Mouse (Mus musculus) MEL (cell line): ENCODE data around the gene Mettl21c. TPM values are rescaled to one million over a fixed set of nuclear protein-coding genes. Genes with fewer than 3 reads are reported as not detected.

Experiments
- DNase-seq: peaks from one replicate; pipeline ENCODE4 v3.0.0; 2011; ENCODE audit warnings: low read depth, low spot score
- H3K27ac ChIP-seq: 2 replicates; pipeline ENCODE4 v1.5.1; 2012; ENCODE audit warnings: low read depth, mild to moderate bottlenecking, control low read depth, low read length, moderate library complexity; ENCODE audit not compliant: control insufficient read depth
- H3K27me3 ChIP-seq, 2 experiments: fragments of 150-350 bp in 1 of 2; sonication (generic) in 1 of 2; 2 replicates each; pipeline ENCODE4 v1.6.1; 2012; ENCODE audit warnings: low read length in 2 of 2, mild to moderate bottlenecking in 2 of 2, improper control_type of control experiment in 1 of 2, moderate library complexity in 1 of 2; ENCODE audit not compliant: insufficient read depth in 2 of 2, control insufficient read depth in 1 of 2
- H3K36me3 ChIP-seq, 2 experiments: 2 replicates each; pipeline ENCODE4 v1.6.1; 2012 to 2014; ENCODE audit warnings: low read length in 2 of 2, improper control_type of control experiment in 1 of 2, inconsistent platforms in 1 of 2, mild to moderate bottlenecking in 1 of 2; ENCODE audit not compliant: insufficient read depth in 2 of 2, control insufficient read depth in 1 of 2
- H3K4me1 ChIP-seq, 2 experiments: fragments of 150-350 bp in 1 of 2; sonication (generic) in 1 of 2; 2 replicates each; pipeline ENCODE4 v1.6.1; 2012; ENCODE audit warnings: low read length in 2 of 2, improper control_type of control experiment in 1 of 2, mild to moderate bottlenecking in 1 of 2; ENCODE audit not compliant: insufficient read depth in 2 of 2, control insufficient read depth in 1 of 2
- H3K4me3 ChIP-seq, 2 experiments: fragments of 150-350 bp in 1 of 2; sonication (generic) in 1 of 2; 2 replicates each; pipeline ENCODE4 v1.5.1; 2012; ENCODE audit warnings: low read depth in 2 of 2, low read length in 2 of 2, mild to moderate bottlenecking in 2 of 2, moderate library complexity in 2 of 2, control low read depth in 1 of 2, improper control_type of control experiment in 1 of 2; ENCODE audit not compliant: control insufficient read depth in 1 of 2, insufficient read depth in 1 of 2
- H3K79me2 ChIP-seq: 2 replicates; pipeline ENCODE4 v1.6.1; 2012; ENCODE audit warnings: mild to moderate bottlenecking, low read length, moderate library complexity; ENCODE audit not compliant: control insufficient read depth, poor library complexity, insufficient read depth
- H3K9ac ChIP-seq: 2 replicates; pipeline ENCODE4 v1.6.1; 2012; ENCODE audit warnings: low read depth, mild to moderate bottlenecking, control low read depth, low read length, moderate library complexity; ENCODE audit not compliant: control insufficient read depth, poor library complexity, severe bottlenecking
- H3K9me3 ChIP-seq: fragments of 150-350 bp; sonication (generic); replicated peaks from 2 replicates; pipeline ENCODE4 v1.6.1; 2012; ENCODE audit warnings: mild to moderate bottlenecking, low read length, improper control_type of control experiment, moderate library complexity; ENCODE audit not compliant: insufficient read depth
- BHLHE40 ChIP-seq: IDR thresholded peaks from 2 replicates; pipeline ENCODE4 v1.6.1; 2012; ENCODE audit warnings: low read depth, mild to moderate bottlenecking, inconsistent platforms, low read length, improper control_type of control experiment, borderline replicate concordance
- E2F4 ChIP-seq: IDR thresholded peaks from 2 replicates; pipeline ENCODE4 v1.6.1; 2011; ENCODE audit warnings: low read depth, low read length, improper control_type of control experiment, borderline replicate concordance
- ELF1 ChIP-seq: IDR thresholded peaks from 2 replicates; pipeline ENCODE4 v1.6.1; 2014; ENCODE audit warnings: low read depth, mild to moderate bottlenecking, inconsistent platforms, low read length, improper control_type of control experiment, moderate library complexity
- EP300 ChIP-seq, 2 experiments: IDR thresholded peaks; 2 replicates each; pipeline ENCODE4 v1.6.1; 2011; ENCODE audit warnings: improper control_type of control experiment in 2 of 2, low read length in 2 of 2, low read depth in 1 of 2, mild to moderate bottlenecking in 1 of 2
- ETS1 ChIP-seq: IDR thresholded peaks from 2 replicates; pipeline ENCODE4 v1.6.1; 2012; ENCODE audit warnings: low read depth, mild to moderate bottlenecking, inconsistent platforms, low read length, improper control_type of control experiment, moderate library complexity
- GABPA ChIP-seq: IDR thresholded peaks from 2 replicates; pipeline ENCODE4 v1.6.1; 2012; ENCODE audit warnings: low read depth, mild to moderate bottlenecking, inconsistent platforms, low read length, improper control_type of control experiment, moderate library complexity
- HCFC1 ChIP-seq: IDR thresholded peaks from 2 replicates; pipeline ENCODE4 v1.6.1; 2012; ENCODE audit warnings: low read depth, mild to moderate bottlenecking, inconsistent platforms, low read length, improper control_type of control experiment, moderate library complexity
- MEF2A ChIP-seq: IDR thresholded peaks from 2 replicates; pipeline ENCODE4 v1.6.1; 2014; ENCODE audit warnings: low read depth, mild to moderate bottlenecking, inconsistent platforms, low read length, improper control_type of control experiment; ENCODE audit not compliant: poor library complexity, insufficient replicate concordance, severe bottlenecking; ENCODE audit errors: extremely low read depth
- MYB ChIP-seq: IDR thresholded peaks from 2 replicates; pipeline ENCODE4 v1.6.1; 2011; ENCODE audit warnings: mild to moderate bottlenecking, low read depth, low read length, improper control_type of control experiment
- MYC ChIP-seq: IDR thresholded peaks from 2 replicates; pipeline ENCODE4 v1.6.1; 2011; ENCODE audit warnings: low read depth, mild to moderate bottlenecking, low read length, improper control_type of control experiment, moderate library complexity
- NRF1 ChIP-seq: IDR thresholded peaks from 2 replicates; pipeline ENCODE4 v1.6.1; 2014; ENCODE audit warnings: low read depth, mild to moderate bottlenecking, inconsistent platforms, low read length, improper control_type of control experiment, moderate library complexity; ENCODE audit not compliant: poor library complexity, insufficient read depth, severe bottlenecking
- POLR2A ChIP-seq, 2 experiments: IDR thresholded peaks; 2 replicates each; pipeline ENCODE4 v1.6.1; 2011 to 2012; ENCODE audit warnings: low read length in 2 of 2, mild to moderate bottlenecking in 2 of 2, control low read depth in 1 of 2, improper control_type of control experiment in 1 of 2, low read depth in 1 of 2, moderate library complexity in 1 of 2; ENCODE audit not compliant: control insufficient read depth in 1 of 2, insufficient read depth in 1 of 2, poor library complexity in 1 of 2
- POLR2AphosphoS2 ChIP-seq: IDR thresholded peaks from 2 replicates; pipeline ENCODE4 v1.6.1; 2011; ENCODE audit warnings: low read length, improper control_type of control experiment
- POLR2AphosphoS5 ChIP-seq: IDR thresholded peaks from 2 replicates; pipeline ENCODE4 v1.6.1; 2012; ENCODE audit warnings: low read depth, borderline replicate concordance, mild to moderate bottlenecking, inconsistent platforms, low read length, moderate library complexity, mixed read lengths
- RAD21 ChIP-seq: IDR thresholded peaks from 2 replicates; pipeline ENCODE4 v1.6.1; 2011; ENCODE audit warnings: mild to moderate bottlenecking, low read depth, low read length, improper control_type of control experiment
- RCOR1 ChIP-seq: IDR thresholded peaks from 2 replicates; pipeline ENCODE4 v1.6.1; 2012; ENCODE audit warnings: low read depth, mild to moderate bottlenecking, inconsistent platforms, low read length, improper control_type of control experiment
- SMC3 ChIP-seq: IDR thresholded peaks from 2 replicates; pipeline ENCODE4 v1.6.1; 2011; ENCODE audit warnings: low read depth, low read length, improper control_type of control experiment
- TAL1 ChIP-seq: IDR thresholded peaks from 2 replicates; pipeline ENCODE4 v1.6.1; 2012; ENCODE audit warnings: mild to moderate bottlenecking, inconsistent platforms, low read length, moderate library complexity, mixed read lengths
- TCF12 ChIP-seq: IDR thresholded peaks from 2 replicates; pipeline ENCODE4 v1.6.1; 2014; ENCODE audit warnings: low read depth, mild to moderate bottlenecking, inconsistent platforms, low read length, improper control_type of control experiment, moderate library complexity
- USF1 ChIP-seq: IDR thresholded peaks from 2 replicates; pipeline ENCODE4 v1.6.1; 2014; ENCODE audit warnings: low read depth, mild to moderate bottlenecking, inconsistent platforms, low read length, improper control_type of control experiment, moderate library complexity
- ZC3H11A ChIP-seq: IDR thresholded peaks from 2 replicates; pipeline ENCODE4 v1.6.1; 2012; ENCODE audit warnings: low read depth, mild to moderate bottlenecking, inconsistent platforms, low read length, improper control_type of control experiment
- ZKSCAN1 ChIP-seq: IDR thresholded peaks from 2 replicates; pipeline ENCODE4 v1.6.1; 2012; ENCODE audit warnings: low read depth, mild to moderate bottlenecking, inconsistent platforms, low read length, improper control_type of control experiment, moderate library complexity
- polyA plus RNA-seq, 2 experiments: library from polyadenylated mRNA; stranded (reverse) in 1 of 2; unstranded in 1 of 2; fragments of >175 nt in 1 of 2; fragments of >200 nt in 1 of 2; gene quantifications; 2 replicates each; pipeline versions ENCODE4 v1.2.1 to v1.2.4; 2012; ENCODE audit warnings: low replicate concordance in 2 of 2, low read depth in 1 of 2; ENCODE audit not compliant: insufficient read length in 2 of 2, insufficient read depth in 1 of 2, missing spikeins in 1 of 2
- total RNA-seq: library from RNA; depleted of rRNA; stranded (reverse); fragments of 300-350 nt; gene quantifications from 2 replicates; pipeline ENCODE4 v1.2.3, GENCODE M21; 2012

The Mettl21c gene
- total and polyA plus RNA-seq, 3 experiments = 0.08 to 0.13 TPM; not detected in 1

DNA sequence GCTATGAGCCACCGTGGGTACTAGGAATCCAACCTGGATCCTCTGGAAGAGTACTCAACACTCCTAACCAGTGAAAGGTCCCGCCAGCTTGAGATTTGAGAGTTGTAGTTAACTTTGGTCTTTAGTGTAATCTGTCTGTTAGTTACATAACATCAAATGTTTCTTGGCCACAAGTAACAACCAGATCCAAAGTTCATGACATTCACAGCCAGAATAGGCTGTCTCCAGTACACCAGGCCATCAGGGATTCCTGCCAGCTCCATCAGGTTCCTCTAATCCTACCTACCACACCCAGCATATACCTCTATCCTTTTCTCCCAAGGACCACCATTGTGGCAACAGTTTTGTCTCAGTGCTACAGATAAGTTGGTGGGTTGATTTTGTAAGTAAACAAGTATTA, 4.3 kb downstream of the Mettl21c start:
- Histone ChIP-seq H3K4me3 (no peak overlapping the region), H3K9ac (no peak overlapping the region), H3K27me3 (no peaks in the 10 kb centered on the region; a peak in 2 of 4 replicates), H3K4me1 (no peaks in the 10 kb centered on the region), H3K9me3 (no peaks in the 10 kb centered on the region), H3K79me2 (no peaks in the 10 kb centered on the region)
- no peak for DNase-seq
- no peak for TF ChIP-seq ELF1
- TF ChIP-seq ZKSCAN1 = no peak
- no peak for TF ChIP-seq RAD21
- no peak for TF ChIP-seq MYB
- TF ChIP-seq BHLHE40 = no peak
- TF ChIP-seq, all 39 proteins: peak for 0
- Histone ChIP-seq H3K36me3 (no peaks in the 10 kb centered on the region), H3K27ac (no peak overlapping the region)

DNA sequence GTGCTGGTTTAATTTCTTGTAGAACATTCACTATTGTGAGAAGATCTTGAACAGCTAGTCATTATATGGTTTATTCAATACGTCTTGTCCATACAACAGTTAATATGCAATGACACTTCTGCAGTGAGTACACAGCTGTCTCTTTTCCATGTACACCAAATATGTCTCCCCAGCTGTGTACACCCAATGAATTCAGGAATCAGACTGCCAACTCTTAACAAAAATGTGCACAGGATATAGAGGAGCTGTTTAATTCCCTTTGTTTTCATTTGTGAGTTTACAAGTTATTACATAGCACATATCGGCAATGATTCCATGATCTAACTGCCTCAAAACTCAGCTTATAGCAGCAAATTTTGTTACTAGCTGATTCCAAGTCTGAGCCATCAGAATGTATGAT, 15.3 kb downstream of the Mettl21c start:
- Histone ChIP-seq H3K9me3 (no peaks in the 10 kb centered on the region), H3K27me3 (no peaks in the 10 kb centered on the region)
- DNase-seq = no peak
- TF ChIP-seq BHLHE40 (no peak), GABPA (no peak), POLR2AphosphoS5 (no peak), ZKSCAN1 (no peak), USF1 (no peak), HCFC1 (no peak), POLR2A (IDR thresholded peaks at IDR 0.05; ENCODE audit: control insufficient read depth in 1 of 2, insufficient read depth in 1 of 2, low read depth in 1 of 2, low read length in 2 of 2, poor library complexity in 1 of 2) (no peak), POLR2AphosphoS2 (no peak)
- TF ChIP-seq, all 39 proteins: peak for 0
- no peaks in the 10 kb centered on the region for H3K4me1 ChIP-seq
- H3K36me3 ChIP-seq = peaks cover 0 to 38% of the 10 kb centered on the region in 2 experiments; a peak in 2 of 4 replicates
- H3K79me2 ChIP-seq = no peaks in the 10 kb centered on the region
- H3K9ac ChIP-seq = no peak overlapping the region
- H3K27ac ChIP-seq = no peak overlapping the region
- H3K4me3 ChIP-seq = no peak overlapping the region

DNA sequence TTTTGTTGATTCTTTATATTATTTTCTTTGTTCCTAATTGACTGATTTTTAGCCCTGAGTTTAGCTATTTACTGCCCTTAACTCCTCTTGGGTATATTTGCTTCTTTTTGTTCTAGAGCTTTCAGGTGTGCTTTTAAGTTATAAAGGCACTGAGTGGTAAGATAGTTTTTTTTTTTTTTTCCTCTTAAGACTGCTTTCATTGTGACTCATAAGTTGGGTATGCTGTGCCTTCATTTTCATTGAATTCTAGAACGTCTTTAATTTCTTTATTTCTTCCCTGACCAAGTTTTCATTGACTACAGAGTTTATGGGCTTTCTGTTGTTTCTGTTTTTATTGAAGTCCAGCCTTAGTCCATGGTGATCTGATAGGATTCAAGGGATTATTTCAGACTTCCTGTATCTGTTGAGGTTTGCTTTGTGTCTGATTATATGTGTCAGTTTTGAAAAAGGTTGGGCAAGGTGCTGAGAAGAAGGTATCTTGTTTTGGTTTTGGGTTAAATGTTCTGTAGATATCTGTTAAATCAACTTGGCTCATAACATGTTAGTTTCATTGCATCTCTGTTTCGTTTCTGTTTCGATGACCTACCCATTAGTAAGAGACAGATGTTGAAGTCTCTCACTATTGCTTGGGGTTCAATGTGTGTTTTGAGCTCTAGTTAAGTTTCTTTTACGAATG, 22.8 kb downstream of the Mettl21c start:
- TF ChIP-seq E2F4 (no peak), TCF12 (no peak), ETS1 (no peak), EP300 (IDR thresholded peaks at IDR 0.05; ENCODE audit: low read depth in 1 of 2, low read length in 2 of 2) (no peak), MYB (no peak), POLR2A (IDR thresholded peaks at IDR 0.05; ENCODE audit: control insufficient read depth in 1 of 2, insufficient read depth in 1 of 2, low read depth in 1 of 2, low read length in 2 of 2, poor library complexity in 1 of 2) (no peak), ELF1 (no peak), RAD21 (no peak), SMC3 (no peak), TAL1 (no peak), RCOR1 (no peak), MYC (no peak), USF1 (no peak), POLR2AphosphoS2 (no peak), NRF1 (no peak), ZC3H11A (no peak), MEF2A (no peak), BHLHE40 (no peak)

More for the DNA sequence above, 22.8 kb downstream of the Mettl21c start:
- no peaks in the 10 kb centered on the region for H3K9me3 ChIP-seq
- no peaks in the 10 kb centered on the region for H3K79me2 ChIP-seq
- no peak overlapping the region for H3K9ac ChIP-seq
- no peaks in the 10 kb centered on the region for H3K27me3 ChIP-seq
- peaks cover 0 to 54% of the 10 kb centered on the region in 2 experiments; a peak in 2 of 4 replicates for H3K36me3 ChIP-seq
- no peak for DNase-seq
- no peaks in the 10 kb centered on the region for H3K4me1 ChIP-seq
- no peak overlapping the region for H3K27ac ChIP-seq
- H3K4me3 ChIP-seq = no peak overlapping the region
